Mouse (Mus musculus) thymus, adult 2 months (tissue): ENCODE measurements around the gene Gna13. TPM values are rescaled to one million over a fixed set of nuclear protein-coding genes. Genes with fewer than 3 reads are reported as not detected.
"Not testable (repeated sequence)": the region's sequence is repeated elsewhere in the genome, so short reads cannot be mapped to it uniquely, and the experiment has no call there.

Source experiments
- DNase-seq: peaks from one replicate; pipeline ENCODE4 v3.0.0; 2021
- H3K27ac ChIP-seq: fragments of 200-500 bp; 2 replicates; pipeline ENCODE4 v1.5.1; 2012; ENCODE audit warnings: low read length, control low read depth; ENCODE audit not compliant: control insufficient read depth, insufficient read depth
- H3K27me3 ChIP-seq: fragments of 200-500 bp; 2 replicates; pipeline ENCODE4 v1.6.1; 2012; ENCODE audit warnings: mild to moderate bottlenecking, low read length, moderate library complexity, mixed read lengths; ENCODE audit not compliant: control insufficient read depth, insufficient read depth
- H3K36me3 ChIP-seq: fragments of 200-500 bp; 2 replicates; pipeline ENCODE4 v1.6.1; 2012; ENCODE audit warnings: mild to moderate bottlenecking, low read length, moderate library complexity; ENCODE audit not compliant: control insufficient read depth, insufficient read depth
- H3K4me1 ChIP-seq: fragments of 200-500 bp; replicated peaks from 2 replicates; pipeline ENCODE4 v1.6.1; 2012; ENCODE audit warnings: low read length; ENCODE audit not compliant: control insufficient read depth, insufficient read depth
- H3K4me3 ChIP-seq: fragments of 200-500 bp; 2 replicates; pipeline ENCODE4 v1.5.1; 2012; ENCODE audit warnings: mild to moderate bottlenecking, low read length, control low read depth, moderate library complexity; ENCODE audit not compliant: control insufficient read depth, insufficient read depth
- CTCF ChIP-seq: fragments of 200-500 bp; IDR thresholded peaks from 2 replicates; pipeline ENCODE4 v1.5.1; 2012; ENCODE audit warnings: mild to moderate bottlenecking, control low read depth, low read length, moderate library complexity, borderline replicate concordance; ENCODE audit not compliant: control insufficient read depth, poor library complexity, insufficient read depth; ENCODE audit errors: extremely low read depth
- POLR2A ChIP-seq: fragments of 200-500 bp; IDR thresholded peaks from 2 replicates; pipeline ENCODE4 v1.6.1; 2012; ENCODE audit warnings: mild to moderate bottlenecking, low read length, control low read depth, moderate library complexity; ENCODE audit not compliant: control insufficient read depth, poor library complexity, insufficient read depth; ENCODE audit errors: extremely low read depth
- WGBS: fragments of 180-500 bp; shearing (Covaris S2); methylation state at CpG from one replicate; pipeline ENCODE4 v1.1.7; 2018; 5-methylcytosine and 5-hydroxymethylcytosine counted together
- polyA plus RNA-seq: library from polyadenylated mRNA; depleted of rRNA; stranded (reverse); fragments of >200 nt; gene quantifications from 2 replicates; pipeline ENCODE4 v1.2.3, GENCODE M21; 2012

The Gna13 gene
- polyA plus RNA-seq, 1 experiment: 49.6 TPM

DNA sequence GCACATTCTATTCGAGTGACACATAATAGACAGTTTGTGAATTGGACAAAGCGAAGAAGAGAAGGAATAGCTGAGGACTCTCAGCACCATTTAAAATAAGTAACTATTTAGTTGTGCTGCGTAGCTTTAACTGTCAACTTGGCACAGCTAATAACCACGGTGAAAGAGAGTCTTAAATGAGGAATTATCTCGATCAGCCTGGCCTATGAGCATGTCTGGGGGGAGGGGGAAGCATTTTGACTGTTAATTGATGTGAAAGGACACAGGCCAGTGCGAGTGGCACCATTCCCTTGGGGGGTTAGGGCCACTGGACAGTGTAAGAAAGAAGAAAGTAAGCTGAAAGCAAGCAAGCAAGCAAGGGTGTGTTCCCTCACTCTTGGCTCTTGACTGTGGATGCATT, 26.7 kb upstream of the Gna13 start:
- H3K36me3 ChIP-seq: no peaks in the 10 kb centered on the region
- H3K4me1 ChIP-seq: peaks cover 7% of the 10 kb centered on the region
- H3K27ac ChIP-seq: no peak overlapping the region
- H3K4me3 ChIP-seq: no peak overlapping the region
- H3K27me3 ChIP-seq: no peaks in the 10 kb centered on the region
- TF ChIP-seq POLR2A (no peak), CTCF (no peak)
- 69% methylated on average over 6 of the region's 6 CpGs for WGBS
- DNase-seq: no peak

DNA sequence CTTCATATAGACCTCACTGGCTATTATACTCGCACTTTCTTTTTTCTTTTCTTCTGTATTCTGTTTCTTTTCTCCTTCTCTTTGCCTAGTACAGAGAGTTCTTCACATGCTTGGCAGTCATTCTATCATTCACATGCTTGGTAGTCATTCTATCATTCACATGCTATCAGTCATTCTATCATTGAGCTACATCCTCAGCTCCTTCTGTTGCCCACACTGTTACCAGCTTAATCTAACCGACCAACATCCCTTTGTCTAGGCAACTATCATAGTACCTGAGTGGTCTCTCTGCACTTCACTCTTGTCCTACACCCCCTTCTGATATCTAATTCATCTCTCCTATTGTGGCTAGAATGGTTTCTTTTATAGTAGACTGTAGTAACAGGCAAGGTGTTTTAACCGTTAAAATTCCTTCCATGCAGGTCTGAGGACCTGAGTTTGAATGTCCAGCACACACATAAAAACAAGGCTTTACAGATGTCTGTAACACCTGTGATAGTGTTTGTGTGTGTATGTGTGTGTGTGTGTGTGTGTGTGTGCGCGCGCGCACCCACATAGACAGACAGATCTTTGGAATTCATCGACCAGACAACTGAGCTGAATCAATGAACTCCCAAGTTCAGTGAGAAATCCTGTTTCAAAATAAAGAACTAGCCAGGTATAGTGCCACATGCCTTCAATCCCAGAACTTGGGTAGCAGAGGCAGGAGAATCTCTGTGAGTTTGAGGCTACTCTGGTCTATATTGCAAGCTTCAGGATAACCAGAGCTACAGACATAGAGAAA, 23.3 kb upstream of the Gna13 start:
- no peak overlapping the region for H3K4me3 ChIP-seq
- 92% methylated on average over 8 of the region's 8 CpGs for WGBS
- TF ChIP-seq CTCF (no peak), POLR2A (no peak)

DNA sequence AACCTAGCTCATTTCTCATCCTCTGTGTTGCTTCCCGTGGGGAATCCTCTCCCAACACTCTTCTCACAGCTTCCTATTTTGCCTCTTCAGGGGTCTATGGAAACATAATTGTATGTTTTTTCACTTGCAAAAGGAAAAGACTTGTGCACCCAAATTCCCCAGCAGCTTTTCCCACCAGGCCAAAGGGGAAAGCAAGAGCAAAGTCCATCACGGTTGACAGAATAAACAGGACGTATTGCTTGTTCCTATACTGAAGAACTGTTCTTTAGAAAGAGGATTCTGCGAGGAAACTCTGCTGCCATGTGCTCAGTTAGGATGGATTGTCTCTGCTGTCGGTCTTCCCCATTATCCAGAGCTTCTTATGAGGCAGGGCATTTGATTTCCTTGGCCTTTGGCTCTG, 22.1 kb upstream of the Gna13 start:
- Histone ChIP-seq H3K4me3 (no peak overlapping the region), H3K27ac (no peak overlapping the region), H3K27me3 (no peaks in the 10 kb centered on the region), H3K36me3 (no peaks in the 10 kb centered on the region), H3K4me1 (no peaks in the 10 kb centered on the region)
- 92% methylated on average over 5 of the region's 5 CpGs for WGBS
- no peak for TF ChIP-seq POLR2A
- TF ChIP-seq CTCF: no peak
- DNase-seq: no peak

More for the DNA sequence above, 23.3 kb upstream of the Gna13 start:
- H3K36me3 ChIP-seq: no peaks in the 10 kb centered on the region
- DNase-seq: no peak
- no peak overlapping the region for H3K27ac ChIP-seq
- H3K4me1 ChIP-seq: no peaks in the 10 kb centered on the region
- no peaks in the 10 kb centered on the region for H3K27me3 ChIP-seq

DNA sequence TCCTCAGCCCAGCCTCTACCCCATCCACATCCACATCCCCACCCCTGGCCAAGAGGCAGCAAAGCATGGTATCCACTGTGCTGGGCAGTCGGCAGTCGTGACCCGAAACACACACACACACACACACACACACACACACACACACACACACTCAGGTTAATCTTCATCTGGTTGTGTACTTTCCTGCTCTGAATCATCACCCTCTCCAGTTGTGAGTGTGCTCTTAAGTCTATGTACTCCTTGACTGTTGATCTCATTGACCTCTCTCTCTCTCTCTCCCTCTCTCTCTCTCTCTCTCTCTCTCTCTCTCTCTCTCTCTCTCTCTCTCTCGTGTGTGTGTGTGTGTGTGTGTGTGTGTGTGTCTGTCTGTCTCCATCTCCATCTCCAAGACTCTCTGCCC, 20.0 kb upstream of the Gna13 start:
- 81% methylated on average over 4 of the region's 4 CpGs for whole genome bisulfite sequencing
- not testable (repeated sequence) for H3K27me3 ChIP-seq

DNA sequence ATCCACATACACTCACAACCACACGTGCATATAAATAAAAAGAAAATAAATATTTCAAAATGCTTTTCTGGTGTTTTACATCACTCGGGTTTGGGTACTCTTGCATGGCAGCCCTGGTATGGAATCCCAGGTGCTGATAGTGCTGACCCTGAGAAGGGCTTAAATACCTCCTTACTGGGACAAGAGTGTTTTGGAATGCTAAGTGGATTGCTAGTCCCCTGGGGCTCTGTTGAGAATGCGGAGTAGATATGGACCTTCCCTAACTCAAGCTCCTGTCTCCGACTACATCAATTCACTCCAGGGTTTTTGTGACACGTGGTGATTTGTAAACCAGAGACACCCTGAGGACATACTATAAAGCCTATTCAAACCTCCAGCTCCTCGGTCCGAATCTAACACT, 19.1 kb upstream of the Gna13 start:
- DNase-seq: no peak
- Histone ChIP-seq H3K4me3 (no peak overlapping the region), H3K36me3 (no peaks in the 10 kb centered on the region), H3K4me1 (peaks cover 18% of the 10 kb centered on the region), H3K27ac (no peak overlapping the region), H3K27me3 (no peaks in the 10 kb centered on the region)
- 91% methylated on average over 7 of the region's 7 CpGs for WGBS
- TF ChIP-seq CTCF (no peak), POLR2A (no peak)

More for the DNA sequence above, 20.0 kb upstream of the Gna13 start:
- peaks cover 11% of the 10 kb centered on the region for H3K4me1 ChIP-seq
- not testable (repeated sequence) for H3K27ac ChIP-seq, H3K4me3 ChIP-seq, DNase-seq, H3K36me3 ChIP-seq

DNA sequence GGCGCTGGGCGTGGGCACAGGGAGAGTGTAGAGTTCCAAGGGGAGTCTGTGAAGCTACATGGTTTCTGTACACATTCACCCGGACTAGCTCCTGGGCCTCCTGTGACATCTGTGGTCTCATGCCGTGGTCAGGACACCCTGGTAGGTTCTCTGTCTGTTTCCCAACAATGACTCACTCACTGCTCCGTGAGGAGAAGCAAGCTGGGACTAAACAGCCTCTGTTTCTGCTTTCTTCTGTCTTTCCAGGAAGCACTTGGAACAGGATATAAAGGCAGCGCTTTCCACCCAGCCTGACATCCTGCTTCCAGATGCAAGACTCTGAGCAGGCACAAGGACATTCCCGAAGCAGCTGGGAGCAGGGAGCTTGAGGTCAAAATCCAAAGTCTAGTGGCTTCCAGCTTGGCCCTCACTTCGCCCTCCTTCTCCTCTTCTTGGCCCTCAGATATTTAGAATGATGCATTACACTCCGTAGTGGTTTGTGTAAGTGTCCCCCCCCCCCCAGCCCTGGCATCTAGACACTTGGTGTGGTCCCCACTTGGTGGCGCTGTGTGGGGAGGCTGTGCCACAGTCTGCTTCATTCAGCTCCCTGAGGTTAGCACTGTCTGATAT, 18.5 kb upstream of the Gna13 start:
- WGBS: 57% methylated on average over 10 of the region's 10 CpGs
- Histone ChIP-seq H3K27ac (no peak overlapping the region), H3K36me3 (no peaks in the 10 kb centered on the region), H3K27me3 (no peaks in the 10 kb centered on the region), H3K4me3 (no peak overlapping the region), H3K4me1 (peaks cover 19% of the 10 kb centered on the region)
- TF ChIP-seq POLR2A (no peak), CTCF (no peak)
- no peak for DNase-seq
